Mouse (Mus musculus) ES-E14 (cell line): Measurements from ENCODE around the gene Map3k14.

Experiments
- HCFC1 ChIP-seq: IDR thresholded peaks from 2 replicates; pipeline ENCODE4 v1.6.1; 2012; ENCODE audit warnings: low read length, inconsistent platforms, borderline replicate concordance; ENCODE audit not compliant: insufficient read depth
- MAFK ChIP-seq: IDR thresholded peaks from 2 replicates; pipeline ENCODE4 v1.6.1; 2014; ENCODE audit warnings: mild to moderate bottlenecking, low read depth, low read length, inconsistent platforms; ENCODE audit not compliant: insufficient read depth
- ZC3H11A ChIP-seq: IDR thresholded peaks from 2 replicates; pipeline ENCODE4 v1.6.1; 2012; ENCODE audit warnings: low read depth, mild to moderate bottlenecking, inconsistent platforms, low read length, borderline replicate concordance
- ZNF384 ChIP-seq: IDR thresholded peaks from 2 replicates; pipeline ENCODE4 v1.6.1; 2012; ENCODE audit warnings: low read depth, low read length, inconsistent platforms

GRCm38 (mm10) chr11:103264427-103265005 lies 2.8 kb downstream of the Map3k14 start:
- TF ChIP-seq MAFK (no peak), ZC3H11A (no peak), HCFC1 (no peak), ZNF384 (no peak)
